In the genomic region with DNA sequence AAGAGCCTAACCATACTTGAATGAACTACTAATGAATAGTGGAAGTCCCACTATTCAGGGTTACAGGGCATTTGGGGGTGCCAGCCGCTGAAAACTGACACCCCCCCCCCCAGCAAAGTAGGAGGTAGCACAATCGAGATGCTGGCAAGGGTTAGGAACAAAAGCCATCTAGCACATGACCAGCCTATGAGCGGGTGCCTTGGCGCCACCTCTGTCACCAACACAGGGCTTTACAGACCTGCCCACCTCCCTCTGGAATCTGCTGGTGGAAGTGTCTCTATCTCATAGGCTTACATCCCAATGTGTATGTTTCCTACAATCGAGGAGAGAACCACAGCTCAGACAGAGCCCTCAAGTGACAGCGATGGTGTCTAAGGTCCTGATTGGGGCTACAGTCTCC, we compare ENCODE assay signal across 23 mouse cellular contexts. TPM values are rescaled to one million over a fixed set of nuclear protein-coding genes. Genes with fewer than 3 reads are reported as not detected.
DNase-seq lines count a peak whose midpoint lies in the region; ATAC-seq and TF ChIP-seq lines count a peak whose summit lies in the region.
"Had no signal": no experiment of that assay in that cellular context is flagged by ENCODE, and none has a peak within 500 bp of the region (broad histone marks: within the 10 kb centered on the region; RNA-seq: fewer than 3 reads in every experiment).

No protein-coding gene starts in this region.

- no peak for ATAC-seq in stomach, embryonic 15.5 days (ENCODE audit: insufficient read depth, low FRiP score, low read depth)
- ATAC-seq in stomach, postnatal 0 days (ENCODE audit: low FRiP score, low TSS enrichment) = no peak
- no peak for ATAC-seq in embryonic facial prominence, embryonic 12.5 days (ENCODE audit: insufficient number of reproducible peaks, insufficient read depth, low FRiP score, low TSS enrichment)
- no peak for ATAC-seq in limb, embryonic 12.5 days (ENCODE audit: insufficient number of reproducible peaks, insufficient read depth, low FRiP score, low TSS enrichment, low read depth)
- ATAC-seq in liver, postnatal 0 days = no peak
- ATAC-seq: forebrain, embryonic 14.5 days; hindbrain, embryonic 16.5 days; intestine, postnatal 0 days; Patski had no signal

- no peak overlapping the region for H3K4me3 ChIP-seq in stomach, embryonic 15.5 days (replicated peaks)
- no peak overlapping the region for H3K4me3 ChIP-seq in stomach, postnatal 0 days (ENCODE audit: low read depth, low read length)
- H3K4me3 ChIP-seq in embryonic facial prominence, embryonic 12.5 days = no peak overlapping the region
- no peak overlapping the region for H3K4me3 ChIP-seq in limb, embryonic 12.5 days (replicated peaks)
- H3K4me3 ChIP-seq in liver, postnatal 0 days (ENCODE audit: low read depth, low read length) = no peak overlapping the region
- H3K4me3 ChIP-seq in heart, embryonic 10.5 days = no peak overlapping the region
- H3K4me3 ChIP-seq: heart, adult 2 months; layer of hippocampus, adult 2 months; midbrain, embryonic 12.5 days; myocyte had no signal

- peaks cover 9% of the 10 kb centered on the region for H3K36me3 ChIP-seq in stomach, embryonic 15.5 days
- peaks cover 14% of the 10 kb centered on the region for H3K36me3 ChIP-seq in stomach, postnatal 0 days (ENCODE audit: control insufficient read depth, insufficient read depth, low read length)
- H3K36me3 ChIP-seq in embryonic facial prominence, embryonic 12.5 days = peaks cover 32% of the 10 kb centered on the region
- peaks cover 43% of the 10 kb centered on the region for H3K36me3 ChIP-seq in limb, embryonic 12.5 days
- H3K36me3 ChIP-seq in liver, postnatal 0 days (replicated peaks; ENCODE audit: insufficient read depth, low read length) = peaks cover 64% of the 10 kb centered on the region
- H3K36me3 ChIP-seq in heart, embryonic 10.5 days = peaks cover 47% of the 10 kb centered on the region

- peak overlapping the region; percentile 3; the same call in 1 of the 2 replicates for H3K27ac ChIP-seq in stomach, embryonic 15.5 days
- no peak overlapping the region for H3K27ac ChIP-seq in stomach, postnatal 0 days (replicated peaks)
- peak overlapping the region; percentile 61; the same call in 1 of the 2 replicates for H3K27ac ChIP-seq in embryonic facial prominence, embryonic 12.5 days
- H3K27ac ChIP-seq in limb, embryonic 12.5 days = peak overlapping the region; percentile 62; the same call in 1 of the 2 replicates
- H3K27ac ChIP-seq in liver, postnatal 0 days (ENCODE audit: low read depth) = peak overlapping the region; percentile 68
- no peak overlapping the region for H3K27ac ChIP-seq in heart, embryonic 10.5 days
- H3K27ac ChIP-seq: heart, adult 2 months; kidney, postnatal 0 days; layer of hippocampus, adult 2 months; midbrain, embryonic 12.5 days had no signal

- WGBS in stomach, embryonic 15.5 days = 80% methylated on average over 6 of the region's 6 CpGs
- WGBS in stomach, postnatal 0 days = 69% methylated on average over 6 of the region's 6 CpGs
- 80% methylated on average over 6 of the region's 6 CpGs for WGBS in embryonic facial prominence, embryonic 12.5 days
- 77% methylated on average over 6 of the region's 6 CpGs for WGBS in limb, embryonic 12.5 days
- WGBS in liver, postnatal 0 days (ENCODE audit: insufficient replicate concordance) = 74% methylated on average over 6 of the region's 6 CpGs
- WGBS in heart, embryonic 10.5 days = 78% methylated on average over 6 of the region's 6 CpGs

- no peak for TF ChIP-seq CTCF in stomach, postnatal 0 days (IDR thresholded peaks at IDR 0.05; ENCODE audit: low read depth)
- TF ChIP-seq CTCF in liver, postnatal 0 days (IDR thresholded peaks at IDR 0.05; ENCODE audit: low read depth) = no peak

- no peak for TF ChIP-seq EP300 in stomach, postnatal 0 days (optimal IDR thresholded peaks at IDR 0.05)
- no peak for TF ChIP-seq EP300 in liver, postnatal 0 days (IDR thresholded peaks at IDR 0.05; ENCODE audit: low read depth)

- no peaks in the 10 kb centered on the region for H3K27me3 ChIP-seq in stomach, embryonic 15.5 days (replicated peaks)
- H3K27me3 ChIP-seq in stomach, postnatal 0 days (ENCODE audit: control insufficient read depth, insufficient read depth, low read length) = no peaks in the 10 kb centered on the region
- no peaks in the 10 kb centered on the region for H3K27me3 ChIP-seq in embryonic facial prominence, embryonic 12.5 days
- H3K27me3 ChIP-seq in limb, embryonic 12.5 days = no peaks in the 10 kb centered on the region
- no peaks in the 10 kb centered on the region for H3K27me3 ChIP-seq in liver, postnatal 0 days (ENCODE audit: insufficient read depth, low read length)
- H3K27me3 ChIP-seq in heart, embryonic 10.5 days (ENCODE audit: insufficient read depth, poor library complexity, severe bottlenecking) = no peaks in the 10 kb centered on the region
- H3K27me3 ChIP-seq: Patski had no signal

- no peaks in the 10 kb centered on the region for H3K9me3 ChIP-seq in stomach, embryonic 15.5 days
- H3K9me3 ChIP-seq in stomach, postnatal 0 days (ENCODE audit: control insufficient read depth, low read length) = no peaks in the 10 kb centered on the region
- H3K9me3 ChIP-seq in embryonic facial prominence, embryonic 12.5 days = no peaks in the 10 kb centered on the region
- no peaks in the 10 kb centered on the region for H3K9me3 ChIP-seq in limb, embryonic 12.5 days
- H3K9me3 ChIP-seq in liver, postnatal 0 days (ENCODE audit: low read length) = no peaks in the 10 kb centered on the region
- no peaks in the 10 kb centered on the region for H3K9me3 ChIP-seq in heart, embryonic 10.5 days
- H3K9me3 ChIP-seq: midbrain, embryonic 12.5 days had no signal

- no peak overlapping the region for H3K9ac ChIP-seq in stomach, embryonic 15.5 days
- H3K9ac ChIP-seq in stomach, postnatal 0 days (ENCODE audit: low read length) = no peak overlapping the region
- no peak overlapping the region for H3K9ac ChIP-seq in embryonic facial prominence, embryonic 12.5 days
- no peak overlapping the region for H3K9ac ChIP-seq in limb, embryonic 12.5 days (replicated peaks)
- H3K9ac ChIP-seq in liver, postnatal 0 days (replicated peaks) = no peak overlapping the region
- H3K9ac ChIP-seq: midbrain, embryonic 12.5 days had no signal

- DNase-seq in stomach, postnatal 0 days (ENCODE audit: low spot score) = no peak
- DNase-seq in liver, postnatal 0 days = no peak
- no peak for DNase-seq in urinary bladder, adult 18-20 months (ENCODE audit: low spot score in 2 of 2)
- no peak for DNase-seq in heart, embryonic 10.5 days (ENCODE audit: low spot score)
- no peak for DNase-seq in layer of hippocampus, adult 18-20 months (ENCODE audit: low spot score in 2 of 2)
- DNase-seq: adrenal gland, postnatal 10 days; cerebellum, adult 11 months; cerebellum, postnatal 14 days; embryo, embryonic 11 days; gastrocnemius, postnatal 25 days; heart, adult 2 months; right cerebral cortex, postnatal 25 days had no signal

- no peak overlapping the region for H3K4me2 ChIP-seq in stomach, embryonic 15.5 days
- H3K4me2 ChIP-seq in stomach, postnatal 0 days (replicated peaks; ENCODE audit: low read depth) = no peak overlapping the region
- H3K4me2 ChIP-seq in embryonic facial prominence, embryonic 12.5 days (replicated peaks) = no peak overlapping the region
- H3K4me2 ChIP-seq in limb, embryonic 12.5 days = no peak overlapping the region
- no peak overlapping the region for H3K4me2 ChIP-seq in liver, postnatal 0 days (ENCODE audit: low read depth, low read length)
- H3K4me2 ChIP-seq: midbrain, embryonic 12.5 days had no signal

- H3K4me1 ChIP-seq in stomach, embryonic 15.5 days = peaks cover 36% of the 10 kb centered on the region
- H3K4me1 ChIP-seq in stomach, postnatal 0 days (replicated peaks; ENCODE audit: control insufficient read depth, insufficient read depth) = no peaks in the 10 kb centered on the region
- peaks cover 46% of the 10 kb centered on the region for H3K4me1 ChIP-seq in embryonic facial prominence, embryonic 12.5 days
- H3K4me1 ChIP-seq in limb, embryonic 12.5 days (replicated peaks) = peaks cover 62% of the 10 kb centered on the region
- H3K4me1 ChIP-seq in liver, postnatal 0 days (ENCODE audit: insufficient read depth) = peaks cover 63% of the 10 kb centered on the region
- peaks cover 67% of the 10 kb centered on the region for H3K4me1 ChIP-seq in heart, embryonic 10.5 days

RNA-seq across cellular contexts. Expression of a gene that starts 17.0 kb away (rescaled TPM):
- 19.6 and 20.8 TPM in 2 replicates for polyA plus RNA-seq in stomach, embryonic 15.5 days (2015; fragmentation: Nextera tagmentation; extraction: Ambion mirVana)
- 18.8 and 19.5 TPM in 2 replicates for polyA plus RNA-seq in stomach, postnatal 0 days (2015; fragmentation: Nextera tagmentation; extraction: Ambion mirVana)
- 21.8 and 23.2 TPM in 2 replicates for polyA plus RNA-seq in embryonic facial prominence, embryonic 12.5 days (2016; fragmentation: Nextera tagmentation; extraction: Ambion mirVana)
- polyA plus RNA-seq in limb, embryonic 12.5 days (2016; fragmentation: Nextera tagmentation; extraction: Ambion mirVana) = 21.7 and 23.3 TPM in 2 replicates
- 14.8 and 15.4 TPM in 2 replicates for polyA plus RNA-seq in liver, postnatal 0 days (2015; fragmentation: Nextera tagmentation; extraction: Ambion mirVana)
- 17.6 and 17.8 TPM in 2 replicates for polyA plus RNA-seq in heart, embryonic 10.5 days (2016; fragmentation: Nextera tagmentation; extraction: Ambion mirVana)
- total RNA-seq in layer of hippocampus, adult 18-20 months (2021) = 1 to 10 TPM; 1.3 to 2.4 TPM

RNA-seq across cellular contexts. Expression of a gene that starts 46.7 kb away (rescaled TPM):
- 2.5 and 3.1 TPM in 2 replicates for polyA plus RNA-seq in stomach, embryonic 15.5 days (2015; fragmentation: Nextera tagmentation; extraction: Ambion mirVana)
- 1.5 TPM in 2 replicates for polyA plus RNA-seq in stomach, postnatal 0 days (2015; fragmentation: Nextera tagmentation; extraction: Ambion mirVana)
- polyA plus RNA-seq in embryonic facial prominence, embryonic 12.5 days (2016; fragmentation: Nextera tagmentation; extraction: Ambion mirVana) = 3.9 and 4.5 TPM in 2 replicates
- polyA plus RNA-seq in limb, embryonic 12.5 days (2016; fragmentation: Nextera tagmentation; extraction: Ambion mirVana) = 2.9 and 3.4 TPM in 2 replicates
- polyA plus RNA-seq in liver, postnatal 0 days (2015; fragmentation: Nextera tagmentation; extraction: Ambion mirVana) = 1.5 and 1.7 TPM in 2 replicates
- polyA plus RNA-seq in heart, embryonic 10.5 days (2016; fragmentation: Nextera tagmentation; extraction: Ambion mirVana) = 8.3 and 8.6 TPM in 2 replicates
- 10 to 100 TPM; 24.1 to 26.7 TPM for total RNA-seq in layer of hippocampus, adult 18-20 months (2021)

Comparison
In these comparisons a context has a peak if more than half of its experiments do, and no peak if none do; other contexts are left out.
1. H3K27ac ChIP-seq: peak in stomach, embryonic 15.5 days (single experiment), embryonic facial prominence, embryonic 12.5 days (single experiment), limb, embryonic 12.5 days (single experiment) and liver, postnatal 0 days (single experiment); none in stomach, postnatal 0 days (single experiment) and heart, embryonic 10.5 days (single experiment).